Mouse (Mus musculus) forebrain, embryonic 15.5 days (tissue): ENCODE measurements at regions not wholly inside any gene's neighbourhood (a gene's known extent, or its start where the extent isn't known, plus 50 kb on each side); places are given as distances from the start of the nearest gene placed in this dataset.
"Not testable (repeated sequence)": the region's sequence is repeated elsewhere in the genome, so short reads cannot be mapped to it uniquely, and the experiment has no call there.

ENCODE experiments used
- ATAC-seq: fragments of 200-750 bp; cut with Nextera tagmentation; replicated peaks from 2 replicates; pipeline ENCODE4 v1.8.0; 2017; ENCODE audit warnings: mild to moderate bottlenecking, moderate TSS enrichment, moderate library complexity
- H3K27ac ChIP-seq: fragments of 300-500 bp; sonication (generic); replicated peaks from 2 replicates; pipeline ENCODE4 v1.5.1; 2015; ENCODE audit warnings: mild to moderate bottlenecking, inconsistent platforms
- H3K27me3 ChIP-seq: fragments of 300-500 bp; sonication (generic); 2 replicates; pipeline ENCODE4 v1.6.1; 2015; ENCODE audit warnings: inconsistent platforms
- H3K36me3 ChIP-seq: fragments of 300-500 bp; sonication (generic); 2 replicates; pipeline ENCODE4 v1.6.1; 2015; ENCODE audit warnings: mild to moderate bottlenecking, inconsistent platforms
- H3K4me1 ChIP-seq: fragments of 300-500 bp; sonication (generic); 2 replicates; pipeline ENCODE4 v1.6.1; 2015; ENCODE audit warnings: inconsistent platforms
- H3K4me2 ChIP-seq: fragments of 300-500 bp; sonication (generic); replicated peaks from 2 replicates; pipeline ENCODE4 v1.6.1; 2015; ENCODE audit warnings: mild to moderate bottlenecking, inconsistent platforms
- H3K4me3 ChIP-seq: fragments of 300-500 bp; sonication (generic); 2 replicates; pipeline ENCODE4 v1.5.1; 2015; ENCODE audit warnings: mild to moderate bottlenecking, inconsistent platforms
- H3K9ac ChIP-seq: fragments of 300-500 bp; sonication (generic); replicated peaks from 2 replicates; pipeline ENCODE4 v1.6.1; 2015; ENCODE audit warnings: mild to moderate bottlenecking, inconsistent platforms
- H3K9me3 ChIP-seq: fragments of 300-500 bp; sonication (generic); 2 replicates; pipeline ENCODE4 v1.6.1; 2016; ENCODE audit warnings: inconsistent platforms
- WGBS: fragments of 180-500 bp; shearing (Covaris S2); methylation state at CpG from one replicate; pipeline ENCODE4 v1.1.7; 2015; ENCODE audit warnings: mixed read lengths; 5-methylcytosine and 5-hydroxymethylcytosine counted together

DNA sequence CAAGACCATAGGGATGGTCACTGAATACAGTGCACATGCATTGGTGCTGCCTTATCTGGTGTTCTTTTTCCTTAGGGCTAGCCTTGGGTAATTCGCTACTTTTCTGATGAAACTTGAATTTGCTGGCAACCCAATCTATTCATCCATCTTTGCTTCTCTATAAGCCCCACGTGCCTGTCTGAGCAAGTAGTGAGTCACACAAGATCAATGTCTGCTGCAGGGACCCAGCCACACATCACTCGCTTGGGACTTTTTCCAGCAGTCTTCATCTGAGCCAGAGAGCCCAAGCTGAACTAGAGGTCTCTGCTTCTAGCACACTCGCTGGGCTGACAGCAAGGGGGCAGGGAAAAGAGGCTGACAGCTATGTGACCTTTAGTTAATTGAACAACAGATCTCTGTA is 464.3 kb upstream of the Nmur2 start:
- H3K27ac ChIP-seq = no peak overlapping the region
- no peaks in the 10 kb centered on the region for H3K36me3 ChIP-seq
- H3K4me2 ChIP-seq = no peak overlapping the region
- WGBS = 71% methylated on average over 4 of the region's 4 CpGs
- no peak overlapping the region for H3K4me3 ChIP-seq
- no peak overlapping the region for H3K9ac ChIP-seq
- H3K4me1 ChIP-seq = no peaks in the 10 kb centered on the region
- no peaks in the 10 kb centered on the region for H3K27me3 ChIP-seq
- no peaks in the 10 kb centered on the region for H3K9me3 ChIP-seq
- ATAC-seq = no peak

DNA sequence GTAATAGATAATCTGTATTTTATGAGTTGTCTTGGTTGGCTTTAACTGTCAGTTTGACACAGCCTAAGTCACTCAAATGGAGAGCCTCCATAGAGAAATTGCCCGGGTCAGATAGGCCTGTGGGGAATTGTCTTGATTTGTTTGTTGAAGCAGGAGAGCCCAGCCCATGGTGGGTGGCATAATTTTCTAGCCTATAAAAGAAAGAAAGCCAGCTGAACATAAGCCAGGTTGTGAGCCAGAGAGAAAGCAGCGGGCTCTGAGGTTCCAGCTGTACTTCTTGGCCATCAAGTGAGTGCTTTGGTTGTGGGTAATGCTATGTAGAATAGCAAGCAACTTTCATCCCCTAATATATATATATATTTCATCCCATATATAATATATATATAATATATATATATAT is 474.1 kb upstream of the Nmur2 start:
- H3K4me3 ChIP-seq = no peak overlapping the region
- H3K9ac ChIP-seq = no peak overlapping the region
- H3K27me3 ChIP-seq = no peaks in the 10 kb centered on the region
- no peaks in the 10 kb centered on the region for H3K36me3 ChIP-seq
- no peaks in the 10 kb centered on the region for H3K4me1 ChIP-seq
- H3K27ac ChIP-seq = no peak overlapping the region
- no peak overlapping the region for H3K4me2 ChIP-seq
- no peaks in the 10 kb centered on the region for H3K9me3 ChIP-seq
- ATAC-seq = no peak
- 75% methylated on average over 2 of the region's 2 CpGs for WGBS

DNA sequence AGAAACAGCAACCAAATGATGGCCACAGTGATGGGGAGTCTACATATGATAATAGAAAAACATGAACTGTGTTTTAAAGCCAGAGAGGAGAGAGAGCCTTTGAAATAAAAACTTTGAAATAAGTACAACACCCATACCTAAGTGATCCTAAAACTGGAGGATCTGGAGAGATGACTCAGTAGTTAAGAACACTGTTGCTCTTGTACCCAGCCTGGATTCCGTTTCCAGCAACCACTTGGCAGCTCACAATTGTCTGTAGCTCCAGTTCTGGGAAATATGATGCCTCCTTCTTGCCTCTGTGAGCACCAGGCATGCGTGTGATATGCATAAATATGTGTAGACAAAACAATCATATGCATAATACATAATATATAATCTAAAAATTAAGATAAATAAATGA is 477.7 kb upstream of the Nmur2 start:
- no peak overlapping the region for H3K4me3 ChIP-seq
- no peaks in the 10 kb centered on the region for H3K36me3 ChIP-seq
- H3K9me3 ChIP-seq = no peaks in the 10 kb centered on the region
- H3K27me3 ChIP-seq = no peaks in the 10 kb centered on the region
- H3K4me2 ChIP-seq = no peak overlapping the region
- H3K27ac ChIP-seq = no peak overlapping the region
- ATAC-seq = no peak
- H3K4me1 ChIP-seq = no peaks in the 10 kb centered on the region
- H3K9ac ChIP-seq = no peak overlapping the region
- 60% methylated on average over 2 of the region's 2 CpGs for WGBS

DNA sequence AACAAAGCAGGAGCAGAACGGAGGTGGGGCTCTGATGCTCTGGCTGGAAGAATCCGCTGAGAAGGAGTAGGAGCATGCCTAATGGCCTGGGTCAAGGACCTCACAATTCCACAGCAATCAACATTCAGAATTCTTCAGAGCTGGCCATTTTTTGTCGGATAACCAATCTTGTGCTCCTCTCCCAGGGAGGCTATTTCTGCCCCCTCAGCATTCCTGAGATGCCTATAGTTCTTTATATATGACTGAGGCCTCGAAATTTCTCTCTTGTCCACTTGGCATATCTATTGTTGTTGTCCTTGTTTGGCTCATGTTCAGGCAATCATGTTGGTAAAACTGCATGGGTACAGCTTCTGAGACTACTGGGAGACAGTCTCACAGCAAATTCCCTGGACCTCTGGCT is 460.5 kb upstream of the Gria1 start:
- peaks cover 3% of the 10 kb centered on the region; the same call in 1 of the 2 replicates for H3K4me1 ChIP-seq
- H3K27ac ChIP-seq = no peak overlapping the region
- no peak overlapping the region for H3K4me2 ChIP-seq
- ATAC-seq = no peak
- no peak overlapping the region for H3K4me3 ChIP-seq
- no peaks in the 10 kb centered on the region for H3K9me3 ChIP-seq
- H3K27me3 ChIP-seq = no peaks in the 10 kb centered on the region
- WGBS = 55% methylated on average over 4 of the region's 4 CpGs
- no peak overlapping the region for H3K9ac ChIP-seq
- no peaks in the 10 kb centered on the region for H3K36me3 ChIP-seq

DNA sequence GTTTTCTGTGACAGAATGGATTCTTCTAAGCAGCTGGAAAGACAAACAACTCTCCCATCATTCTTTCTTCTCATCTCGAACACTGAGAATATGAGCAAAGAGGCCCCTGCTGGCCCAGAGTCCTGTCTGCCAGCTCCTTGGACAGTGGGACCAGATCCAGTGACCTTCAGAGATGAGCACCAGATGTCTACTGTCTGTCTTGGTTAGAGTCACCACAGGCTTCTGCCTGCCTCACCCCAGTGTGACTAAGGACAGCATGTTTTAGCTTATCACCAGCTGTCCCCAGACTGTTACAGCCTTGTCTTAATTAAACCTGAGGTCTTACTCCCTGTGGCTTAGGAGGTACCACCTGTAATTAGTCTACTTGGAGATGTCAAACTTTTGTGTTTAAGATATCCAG is 454.9 kb upstream of the Gria1 start:
- Histone ChIP-seq H3K4me3 (no peak overlapping the region), H3K36me3 (no peaks in the 10 kb centered on the region), H3K4me2 (no peak overlapping the region), H3K9me3 (no peaks in the 10 kb centered on the region), H3K27ac (no peak overlapping the region), H3K9ac (no peak overlapping the region), H3K27me3 (no peaks in the 10 kb centered on the region), H3K4me1 (no peaks in the 10 kb centered on the region)
- ATAC-seq = no peak
- 86% methylated on average over 1 of the region's 1 CpGs for WGBS

DNA sequence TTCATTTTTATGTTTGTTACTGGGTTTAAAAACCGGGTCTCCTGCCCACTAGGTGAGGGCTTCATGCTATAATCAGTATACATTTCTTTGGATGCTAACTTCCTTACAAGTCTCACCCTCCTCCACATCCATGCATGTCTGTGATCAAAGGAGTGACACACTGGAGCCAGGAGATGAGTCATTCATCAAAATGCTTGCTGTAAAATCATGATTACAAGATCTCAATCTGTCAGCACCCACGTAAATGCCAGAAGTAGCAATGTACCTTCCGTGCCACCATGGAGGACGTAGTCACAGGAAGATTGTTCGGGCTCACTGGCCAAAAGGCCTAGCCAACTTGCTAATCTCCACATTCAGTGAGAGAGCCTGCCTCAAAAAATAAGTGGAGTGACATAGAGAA is 431.2 kb upstream of the Gria1 start:
- Histone ChIP-seq H3K36me3 (no peaks in the 10 kb centered on the region), H3K4me1 (no peaks in the 10 kb centered on the region), H3K27ac (no peak overlapping the region), H3K4me2 (no peak overlapping the region), H3K9me3 (no peaks in the 10 kb centered on the region), H3K4me3 (no peak overlapping the region), H3K9ac (no peak overlapping the region), H3K27me3 (no peaks in the 10 kb centered on the region)
- ATAC-seq = no peak
- 85% methylated on average over 5 of the region's 5 CpGs for WGBS

DNA sequence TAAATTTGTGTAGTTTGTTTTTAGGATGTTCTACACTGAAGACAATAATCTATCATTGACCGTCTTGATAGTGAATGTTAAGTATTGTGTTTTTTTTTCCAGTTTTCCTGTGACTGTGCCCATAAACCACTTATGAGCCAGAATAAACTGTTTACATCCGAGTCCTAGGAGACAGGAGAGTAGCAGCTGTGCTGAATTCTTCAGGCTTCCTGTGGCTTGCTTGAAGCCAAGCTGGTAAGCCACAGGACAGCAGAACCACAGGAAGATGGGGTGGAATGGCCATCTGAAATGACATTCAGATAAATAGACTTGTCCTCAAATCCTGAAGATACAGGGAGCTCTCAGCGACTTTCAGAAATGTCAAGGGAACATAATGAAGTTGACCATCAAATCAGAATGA is 428.1 kb upstream of the Gria1 start:
- Histone ChIP-seq H3K9ac (no peak overlapping the region), H3K36me3 (no peaks in the 10 kb centered on the region), H3K27me3 (no peaks in the 10 kb centered on the region), H3K4me2 (no peak overlapping the region), H3K9me3 (no peaks in the 10 kb centered on the region), H3K4me1 (no peaks in the 10 kb centered on the region), H3K4me3 (no peak overlapping the region), H3K27ac (no peak overlapping the region)
- ATAC-seq = no peak
- WGBS = 75% methylated on average over 3 of the region's 3 CpGs

DNA sequence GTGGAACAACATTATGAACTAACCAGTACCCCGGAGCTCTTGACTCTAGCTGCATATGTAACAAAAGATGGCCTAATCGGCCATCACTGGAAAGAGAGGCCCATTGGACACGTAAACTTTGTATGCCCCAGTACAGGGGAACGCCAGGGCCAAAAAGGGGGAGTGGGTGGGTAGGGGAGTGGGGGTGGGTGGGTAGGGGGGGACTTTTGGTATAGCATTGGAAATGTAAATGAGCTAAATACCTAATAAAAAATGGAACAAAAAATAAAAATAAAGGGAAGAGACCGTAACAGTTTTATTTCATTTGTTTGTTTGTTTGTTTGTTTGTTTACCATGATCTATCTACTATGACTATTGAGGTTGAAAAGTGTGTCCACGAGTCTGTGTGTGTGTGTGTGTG is 417.8 kb upstream of the Gria1 start:
- H3K4me1 ChIP-seq, H3K4me3 ChIP-seq, H3K9me3 ChIP-seq, H3K27ac ChIP-seq, H3K36me3 ChIP-seq, H3K4me2 ChIP-seq, H3K27me3 ChIP-seq, H3K9ac ChIP-seq: not testable (repeated sequence)
- 0 out of 2 replicates have a peak, but pooled peaks have one; percentile 57 for ATAC-seq
- 75% methylated on average over 3 of the region's 6 CpGs for WGBS

DNA sequence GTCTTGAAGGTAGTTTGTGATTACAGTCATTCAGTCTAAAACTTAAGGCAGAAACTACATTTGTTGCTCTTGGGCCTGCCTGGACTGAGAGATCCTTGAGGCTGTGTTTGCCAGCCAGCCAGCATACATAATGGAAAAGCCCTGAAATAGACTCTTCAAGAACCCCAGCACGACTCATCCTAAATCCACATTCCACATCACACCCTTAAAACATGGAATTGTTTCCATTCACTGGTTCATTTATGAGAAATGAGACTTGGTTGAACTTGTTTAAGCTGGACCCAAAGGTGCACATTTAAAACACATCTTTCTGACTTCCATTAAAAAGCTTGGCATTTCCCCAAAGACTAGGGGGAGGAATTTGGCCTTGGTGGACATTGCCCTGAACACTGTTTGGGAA is 407.4 kb upstream of the Gria1 start:
- no peak overlapping the region for H3K4me3 ChIP-seq
- H3K9ac ChIP-seq = no peak overlapping the region
- no peaks in the 10 kb centered on the region for H3K27me3 ChIP-seq
- no peak overlapping the region for H3K27ac ChIP-seq
- WGBS = 79% methylated on average over 1 of the region's 1 CpGs
- no peak for ATAC-seq
- no peaks in the 10 kb centered on the region for H3K4me1 ChIP-seq
- H3K9me3 ChIP-seq = no peaks in the 10 kb centered on the region
- H3K4me2 ChIP-seq = no peak overlapping the region
- no peaks in the 10 kb centered on the region for H3K36me3 ChIP-seq

DNA sequence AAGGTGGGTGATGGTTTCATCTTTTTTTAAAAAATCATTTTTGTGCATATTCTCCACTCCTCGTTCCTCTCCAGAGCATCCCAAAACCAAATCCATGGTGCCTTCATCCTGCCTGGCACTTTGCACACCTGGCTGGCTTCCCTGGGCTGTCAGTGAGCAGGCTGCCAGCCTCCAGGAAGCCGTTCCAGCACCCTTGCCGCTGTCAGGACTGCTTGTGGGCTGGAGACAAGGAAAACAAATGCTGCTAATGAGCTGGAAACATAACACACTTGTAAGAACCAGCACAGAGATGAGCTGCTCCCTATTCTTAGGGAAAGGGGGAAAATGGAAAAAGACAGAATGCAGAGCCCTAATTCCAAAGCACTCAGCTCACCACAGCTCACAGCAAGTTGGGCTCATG is 383.5 kb upstream of the Gria1 start:
- H3K36me3 ChIP-seq = no peaks in the 10 kb centered on the region
- H3K27ac ChIP-seq = 0 out of 2 replicates have a peak overlapping the region, but pooled peaks have one; percentile 31
- no peak for ATAC-seq
- no peak overlapping the region for H3K9ac ChIP-seq
- no peak overlapping the region for H3K4me3 ChIP-seq
- H3K4me2 ChIP-seq = no peak overlapping the region
- no peaks in the 10 kb centered on the region for H3K27me3 ChIP-seq
- WGBS = 28% methylated on average over 3 of the region's 3 CpGs
- peaks cover 9% of the 10 kb centered on the region for H3K4me1 ChIP-seq
- H3K9me3 ChIP-seq = no peaks in the 10 kb centered on the region

DNA sequence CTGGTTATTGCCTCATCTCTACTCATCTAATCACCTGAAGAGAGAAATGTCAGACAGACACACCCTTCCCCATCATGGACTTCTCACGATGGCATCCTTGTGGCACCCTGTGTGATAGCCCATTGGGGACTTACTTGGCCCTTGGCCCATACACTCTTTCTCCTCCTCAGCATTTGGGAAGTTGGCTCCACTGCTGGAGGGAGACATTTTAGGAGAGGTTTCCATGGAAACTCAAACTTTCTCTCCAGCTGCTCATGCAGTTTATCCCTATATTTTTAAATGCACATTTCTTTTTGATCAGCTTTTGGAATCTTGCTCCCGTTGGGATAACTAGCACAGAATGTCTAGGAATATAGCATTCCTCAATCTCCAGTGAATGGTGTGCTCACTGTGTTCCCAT is 377.7 kb upstream of the Gria1 start:
- Histone ChIP-seq H3K36me3 (no peaks in the 10 kb centered on the region), H3K9ac (no peak overlapping the region), H3K4me2 (no peak overlapping the region), H3K4me3 (no peak overlapping the region), H3K4me1 (peaks cover 7% of the 10 kb centered on the region; the same call in 1 of the 2 replicates), H3K27me3 (no peaks in the 10 kb centered on the region), H3K9me3 (no peaks in the 10 kb centered on the region), H3K27ac (no peak overlapping the region)
- no peak for ATAC-seq
- WGBS = 81% methylated on average over 2 of the region's 2 CpGs

DNA sequence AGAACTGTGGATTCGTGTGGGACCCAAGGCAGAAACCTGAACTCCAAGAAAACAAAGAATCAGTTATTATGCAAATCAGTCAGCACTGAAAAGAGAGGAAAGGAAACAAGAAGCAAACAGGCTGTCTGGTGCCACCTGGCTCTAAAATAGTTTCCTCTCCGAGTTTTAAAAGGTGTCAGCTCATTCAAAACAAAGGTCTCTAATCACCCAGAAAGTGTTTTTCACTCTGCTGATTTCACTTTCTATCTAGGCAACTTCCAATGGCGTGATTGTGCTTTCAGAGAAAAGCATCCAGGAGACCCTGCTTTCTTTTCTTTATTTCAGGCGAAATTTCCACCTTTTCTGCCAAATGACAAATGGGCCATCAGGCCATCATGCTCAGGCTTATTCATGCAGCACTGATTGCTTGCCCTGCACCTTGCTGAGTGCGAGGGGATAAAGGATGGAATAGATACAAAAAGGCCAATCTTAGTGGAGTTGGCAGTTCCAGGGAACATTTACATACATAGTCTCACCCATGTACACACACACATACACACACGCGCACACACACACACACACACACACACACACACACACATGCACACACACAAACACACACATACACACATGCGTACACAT is 374.5 kb upstream of the Gria1 start:
- Histone ChIP-seq H3K27ac (no peak overlapping the region; the same call in 1 of the 2 replicates), H3K9me3 (no peaks in the 10 kb centered on the region), H3K4me3 (no peak overlapping the region), H3K4me2 (no peak overlapping the region), H3K4me1 (peaks cover 9% of the 10 kb centered on the region; the same call in 1 of the 2 replicates), H3K27me3 (no peaks in the 10 kb centered on the region), H3K9ac (no peak overlapping the region), H3K36me3 (no peaks in the 10 kb centered on the region)
- 18% methylated on average over 8 of the region's 8 CpGs for WGBS
- peak; percentile 63 for ATAC-seq

DNA sequence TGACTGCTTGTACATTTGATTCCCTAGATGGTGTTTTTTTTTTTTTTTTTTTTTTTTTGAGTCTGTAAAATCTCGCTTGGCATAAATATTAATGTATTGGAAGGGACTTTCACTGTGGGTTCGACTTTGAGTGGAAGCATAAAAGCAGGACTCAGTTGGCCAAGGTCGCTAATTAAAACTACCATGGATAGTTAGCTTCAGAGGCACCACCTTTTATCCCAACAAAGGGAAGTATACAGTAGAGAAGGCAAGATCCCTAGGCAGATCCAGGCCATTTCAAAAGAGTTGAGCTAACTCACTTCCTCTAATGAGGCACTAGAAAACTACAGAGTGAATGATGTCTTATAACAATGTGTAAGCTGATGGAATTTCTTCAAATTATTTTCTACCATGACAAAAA is 369.5 kb upstream of the Gria1 start:
- no peaks in the 10 kb centered on the region for H3K27me3 ChIP-seq
- no peak overlapping the region for H3K9ac ChIP-seq
- ATAC-seq = no peak
- no peak overlapping the region for H3K4me2 ChIP-seq
- no peaks in the 10 kb centered on the region for H3K36me3 ChIP-seq
- H3K4me1 ChIP-seq = peaks cover 4% of the 10 kb centered on the region; the same call in 1 of the 2 replicates
- H3K9me3 ChIP-seq = no peaks in the 10 kb centered on the region
- WGBS = 26% methylated on average over 3 of the region's 3 CpGs
- H3K27ac ChIP-seq = no peak overlapping the region
- H3K4me3 ChIP-seq = no peak overlapping the region
